Mouse (Mus musculus) neural tube, embryonic 11.5 days (tissue): ENCODE measurements around the gene Abca7. TPM values are rescaled to one million over a fixed set of nuclear protein-coding genes. Genes with fewer than 3 reads are reported as not detected.
A peak's percentile ranks its signal among the peaks of the same experiment; 100 is the strongest.
"Not testable (repeated sequence)": the region's sequence is repeated elsewhere in the genome, so short reads cannot be mapped to it uniquely, and the experiment has no call there.

Source experiments
- ATAC-seq: fragments of 200-750 bp; cut with Nextera tagmentation; 2 replicates; pipeline ENCODE4 v1.8.0; 2017; ENCODE audit warnings: moderate number of reproducible peaks, mild to moderate bottlenecking, moderate TSS enrichment, moderate library complexity; ENCODE audit not compliant: insufficient read depth, low FRiP score, low TSS enrichment
- DNase-seq: peaks from one replicate; pipeline ENCODE4 v3.0.0-alpha.2; 2015; ENCODE audit warnings: low spot score
- H3K27ac ChIP-seq: fragments of 300-500 bp; sonication (generic); 2 replicates; pipeline ENCODE4 v1.5.1; 2014; ENCODE audit warnings: low read depth, mild to moderate bottlenecking, low read length
- H3K27me3 ChIP-seq: fragments of 300-500 bp; sonication (generic); 2 replicates; pipeline ENCODE4 v1.6.1; 2014; ENCODE audit warnings: mild to moderate bottlenecking, low read length, mixed read lengths; ENCODE audit not compliant: control insufficient read depth, insufficient read depth
- H3K36me3 ChIP-seq: fragments of 300-500 bp; sonication (generic); 2 replicates; pipeline ENCODE4 v1.6.1; 2014; ENCODE audit warnings: mild to moderate bottlenecking, low read length, moderate library complexity, mixed read lengths; ENCODE audit not compliant: control insufficient read depth, insufficient read depth
- H3K4me1 ChIP-seq: fragments of 300-500 bp; sonication (generic); 2 replicates; pipeline ENCODE4 v1.6.1; 2014; ENCODE audit warnings: low read length, mixed read lengths; ENCODE audit not compliant: control insufficient read depth, insufficient read depth
- H3K4me2 ChIP-seq: fragments of 300-500 bp; sonication (generic); 2 replicates; pipeline ENCODE4 v1.6.1; 2014; ENCODE audit warnings: low read depth, mild to moderate bottlenecking, moderate library complexity
- H3K4me3 ChIP-seq: fragments of 300-500 bp; sonication (generic); 2 replicates; pipeline ENCODE4 v1.5.1; 2014; ENCODE audit warnings: low read depth, low read length
- H3K9ac ChIP-seq: fragments of 300-500 bp; sonication (generic); 2 replicates; pipeline ENCODE4 v1.6.1; 2014; ENCODE audit warnings: mild to moderate bottlenecking, low read length
- H3K9me3 ChIP-seq: fragments of 300-500 bp; sonication (generic); 2 replicates; pipeline ENCODE4 v1.6.1; 2016; ENCODE audit warnings: low read length; ENCODE audit not compliant: control insufficient read depth
- WGBS: fragments of 180-500 bp; shearing (Covaris S2); extraction: QIAGEN DNeasy Blood & Tissue Kit; methylation state at CpG from one replicate; pipeline ENCODE4 v1.1.7; 2014; 5-methylcytosine and 5-hydroxymethylcytosine counted together
- polyA plus RNA-seq: library from polyadenylated mRNA; unstranded; fragments of >200 nt; fragmentation: Nextera tagmentation; extraction: Ambion mirVana; gene quantifications from 2 replicates; pipeline ENCODE4 v1.2.1, GENCODE M21; 2014

The Abca7 gene
- polyA plus RNA-seq, 1 experiment from 2014 or later: 7.0 TPM

DNA sequence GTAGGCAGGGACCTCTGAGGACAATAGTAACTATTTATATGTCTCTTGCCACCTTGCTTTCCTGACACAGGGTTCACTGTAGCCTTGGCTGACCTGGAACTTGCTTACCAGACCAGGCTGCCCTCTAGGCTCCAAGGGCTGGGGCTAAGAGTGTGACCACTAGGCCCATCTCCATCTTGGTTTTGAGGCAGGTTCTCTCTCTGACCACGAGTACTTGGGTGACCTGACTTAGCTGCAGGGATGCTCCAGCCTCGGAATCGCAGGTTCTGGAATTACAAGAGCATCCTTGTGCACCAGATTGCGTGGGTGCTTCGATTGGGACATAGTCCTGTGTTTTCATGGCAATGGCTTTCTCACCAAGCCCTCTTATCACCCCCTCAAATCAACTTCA is 56.1 kb downstream of the Abca7 start:
- H3K27ac ChIP-seq: no peak overlapping the region
- ATAC-seq (no peak), DNase-seq (no peak)
- H3K9ac ChIP-seq: no peak overlapping the region
- 85% methylated on average over 5 of the region's 5 CpGs for WGBS
- peaks cover 20% of the 10 kb centered on the region for H3K4me1 ChIP-seq
- H3K9me3 ChIP-seq: no peaks in the 10 kb centered on the region
- no peaks in the 10 kb centered on the region for H3K27me3 ChIP-seq
- H3K4me3 ChIP-seq: no peak overlapping the region
- H3K36me3 ChIP-seq: peaks cover 7% of the 10 kb centered on the region; the same call in 1 of the 2 replicates
- H3K4me2 ChIP-seq: no peak overlapping the region

DNA sequence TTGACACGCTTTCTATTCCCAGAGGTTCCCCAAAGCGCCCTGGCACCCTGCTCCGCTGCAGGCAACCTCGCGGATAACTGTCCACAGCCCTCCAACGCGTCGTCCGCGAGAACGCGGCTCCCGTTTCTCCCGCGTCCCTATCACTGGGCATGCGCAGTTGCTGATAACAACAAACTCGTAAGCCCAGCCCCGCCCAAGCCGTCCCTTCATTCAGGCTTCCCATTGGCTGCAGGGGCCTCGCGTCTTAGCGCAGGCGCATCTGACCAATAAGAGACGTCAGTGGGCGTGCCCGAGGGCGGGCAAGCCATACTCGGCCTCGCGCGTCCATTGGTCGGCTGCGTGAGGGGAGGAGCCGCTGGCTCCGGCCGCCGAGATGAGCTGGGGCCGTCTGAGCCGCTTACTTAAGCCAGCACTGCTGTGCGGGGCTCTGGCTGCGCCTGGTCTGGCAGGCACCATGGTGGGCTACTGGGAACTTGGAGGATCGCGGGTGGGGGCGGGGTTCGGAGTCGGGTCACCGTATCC is 57.0 kb downstream of the Abca7 start:
- ATAC-seq (peak; percentile 97), DNase-seq (peak; percentile 100)
- peak overlapping the region; percentile 89 for H3K9ac ChIP-seq
- H3K4me3 ChIP-seq: peak overlapping the region; percentile 66
- WGBS: under 1% methylated on average over 47 of the region's 47 CpGs
- H3K9me3 ChIP-seq: no peaks in the 10 kb centered on the region
- peaks cover 10% of the 10 kb centered on the region for H3K36me3 ChIP-seq
- no peaks in the 10 kb centered on the region for H3K27me3 ChIP-seq
- H3K4me1 ChIP-seq: peaks cover 12% of the 10 kb centered on the region
- peak overlapping the region; percentile 95 for H3K27ac ChIP-seq
- peak overlapping the region; percentile 82 for H3K4me2 ChIP-seq

DNA sequence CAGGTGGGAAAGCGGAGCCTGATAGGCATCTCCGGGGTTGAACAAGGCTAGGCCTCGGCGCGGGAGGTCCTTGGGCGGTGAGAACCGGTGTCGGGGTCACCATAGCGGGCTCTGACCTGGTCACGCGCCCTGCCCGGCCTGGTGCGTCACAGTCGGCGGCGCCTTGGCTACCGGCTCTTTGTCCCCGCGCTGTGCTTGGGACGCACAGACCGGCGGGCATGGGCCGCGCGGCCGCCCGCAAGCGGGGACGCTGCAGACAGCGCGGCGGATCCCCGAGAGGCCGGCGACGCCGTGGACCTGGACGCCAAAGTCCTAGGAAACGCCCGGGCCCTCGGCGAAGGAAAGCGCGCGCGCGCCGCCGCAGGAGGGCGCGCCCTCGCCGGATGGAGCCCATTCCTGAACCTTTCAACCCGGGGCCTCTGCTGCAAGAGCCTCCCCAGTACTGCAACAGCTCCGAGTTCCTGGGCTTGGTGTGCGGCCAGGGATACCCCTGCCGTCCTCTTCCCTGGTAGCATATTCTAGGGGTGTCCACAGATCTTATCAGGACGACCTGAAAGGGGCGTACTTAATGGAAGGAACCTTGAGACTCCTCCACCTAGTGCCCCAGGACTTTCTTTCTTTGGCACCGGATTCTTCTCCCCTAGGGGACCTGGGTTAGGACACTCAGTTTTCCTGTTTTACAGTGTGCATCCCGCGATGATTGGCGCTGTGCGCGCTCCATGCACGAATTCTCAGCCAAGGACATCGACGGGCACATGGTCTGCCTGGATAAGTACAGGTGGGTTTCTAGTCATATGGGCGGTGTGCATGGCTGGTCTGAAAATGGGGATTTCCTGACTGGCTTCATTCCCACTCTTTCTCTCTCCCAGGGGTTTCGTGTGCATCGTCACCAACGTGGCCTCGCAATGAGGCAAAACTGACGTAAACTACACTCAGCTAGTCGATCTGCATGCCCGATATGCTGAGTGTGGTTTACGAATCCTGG is 57.8 kb downstream of the Abca7 start:
- ATAC-seq (peak; percentile 52), DNase-seq (peak; percentile 81)
- Histone ChIP-seq H3K4me3 (peak overlapping the region; percentile 66), H3K9ac (peak overlapping the region; percentile 89), H3K36me3 (peaks cover 10% of the 10 kb centered on the region), H3K27me3 (no peaks in the 10 kb centered on the region), H3K27ac (peak overlapping the region; percentile 95), H3K4me1 (peaks cover 7% of the 10 kb centered on the region), H3K9me3 (no peaks in the 10 kb centered on the region), H3K4me2 (peak overlapping the region; percentile 82)
- WGBS: 2% methylated on average over 77 of the region's 77 CpGs

DNA sequence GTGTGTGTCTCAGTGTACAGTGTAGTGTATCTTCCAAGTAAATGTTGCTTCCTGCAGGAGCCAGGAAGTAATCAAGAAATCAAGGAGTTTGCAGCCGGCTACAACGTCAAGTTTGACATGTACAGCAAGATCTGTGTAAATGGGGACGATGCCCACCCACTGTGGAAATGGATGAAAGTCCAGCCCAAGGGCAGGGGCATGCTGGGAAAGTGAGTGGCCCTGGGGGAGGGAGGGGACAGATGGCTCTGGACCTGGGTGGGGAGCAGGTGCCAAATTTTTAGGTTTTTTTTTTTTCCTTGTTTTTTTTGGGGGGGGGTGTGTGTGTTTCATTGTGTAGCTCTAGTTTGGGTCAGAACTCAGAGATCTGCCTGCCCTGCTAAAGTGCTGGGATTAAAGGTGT is 58.6 kb downstream of the Abca7 start:
- peak overlapping the region; percentile 66 for H3K4me3 ChIP-seq
- H3K4me1 ChIP-seq, H3K27me3 ChIP-seq, H3K9me3 ChIP-seq, ATAC-seq, DNase-seq, H3K27ac ChIP-seq: not testable (repeated sequence)
- WGBS: 37% methylated on average over 3 of the region's 3 CpGs
- peak overlapping the region; percentile 89 for H3K9ac ChIP-seq
- peak overlapping the region; percentile 82 for H3K4me2 ChIP-seq
- H3K36me3 ChIP-seq: peaks cover 10% of the 10 kb centered on the region

DNA sequence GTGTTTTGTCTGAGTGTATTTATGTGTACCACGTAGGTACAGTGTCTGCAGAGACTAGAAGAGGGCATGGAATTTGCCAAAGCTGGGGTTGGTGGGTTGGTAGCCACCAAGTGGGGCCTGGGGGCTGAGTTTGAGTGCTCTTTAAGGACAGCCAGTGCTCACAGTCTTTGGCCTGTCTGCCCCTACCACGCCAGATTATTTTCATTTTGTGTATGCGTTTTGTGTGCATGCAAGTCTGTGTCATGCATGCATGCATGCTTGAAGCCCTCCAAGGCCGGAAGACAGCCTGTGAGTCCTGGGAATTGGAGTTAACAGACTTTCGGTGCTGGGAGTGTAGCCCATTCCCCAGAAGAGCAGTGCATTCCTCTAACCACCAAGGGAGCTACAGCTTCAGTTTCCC is 59.1 kb downstream of the Abca7 start:
- H3K27me3 ChIP-seq: no peaks in the 10 kb centered on the region
- ATAC-seq (no peak), DNase-seq (no peak)
- H3K9ac ChIP-seq: no peak overlapping the region; the same call in 1 of the 2 replicates
- H3K36me3 ChIP-seq: peaks cover 10% of the 10 kb centered on the region
- peaks cover 7% of the 10 kb centered on the region for H3K4me1 ChIP-seq
- peak overlapping the region; percentile 82 for H3K4me2 ChIP-seq
- H3K9me3 ChIP-seq: no peaks in the 10 kb centered on the region
- 89% methylated on average over 5 of the region's 5 CpGs for WGBS
- peak overlapping the region; percentile 66; the same call in 1 of the 2 replicates for H3K4me3 ChIP-seq
- no peak overlapping the region for H3K27ac ChIP-seq

- Histone ChIP-seq H3K27ac (no peak overlapping the region), H3K4me3 (no peak overlapping the region), H3K27me3 (no peaks in the 10 kb centered on the region), H3K4me2 (no peak overlapping the region), H3K36me3 (peaks cover 10% of the 10 kb centered on the region), H3K9ac (no peak overlapping the region), H3K4me1 (peaks cover 7% of the 10 kb centered on the region), H3K9me3 (no peaks in the 10 kb centered on the region)
- WGBS: 91% methylated on average over 9 of the region's 10 CpGs
- no peak for ATAC-seq
- no peak for DNase-seq
These were observed 59.6 kb downstream of the Abca7 start for GRCm38 (mm10) chr10:80055891-80056290.

DNA sequence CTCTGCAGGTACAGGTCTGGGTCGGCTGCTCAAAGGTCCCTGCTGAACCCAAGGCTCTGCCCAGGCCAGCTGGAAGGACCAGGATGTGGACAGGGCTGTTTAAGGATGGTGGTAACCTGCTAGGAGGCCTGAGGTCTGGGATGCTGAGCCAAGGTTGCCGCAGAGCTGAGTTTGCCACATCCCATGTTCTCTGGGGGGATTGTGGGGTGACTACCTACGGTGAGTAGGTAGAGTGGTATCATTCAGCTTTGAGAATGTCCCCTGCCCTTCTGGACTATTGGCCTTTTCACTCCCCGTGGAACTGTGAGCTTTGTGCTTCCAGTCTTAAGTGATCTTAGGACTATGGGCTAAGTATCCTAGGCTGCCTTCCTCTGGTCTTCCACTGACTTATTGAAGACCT is 60.2 kb downstream of the Abca7 start:
- H3K27ac ChIP-seq: no peak overlapping the region
- H3K9ac ChIP-seq: no peak overlapping the region
- DNase-seq (no peak), ATAC-seq (no peak)
- H3K9me3 ChIP-seq: no peaks in the 10 kb centered on the region
- H3K27me3 ChIP-seq: no peaks in the 10 kb centered on the region
- H3K4me1 ChIP-seq: peaks cover 7% of the 10 kb centered on the region
- WGBS: 95% methylated on average over 4 of the region's 4 CpGs
- no peak overlapping the region for H3K4me2 ChIP-seq
- no peak overlapping the region for H3K4me3 ChIP-seq
- peaks cover 10% of the 10 kb centered on the region for H3K36me3 ChIP-seq

DNA sequence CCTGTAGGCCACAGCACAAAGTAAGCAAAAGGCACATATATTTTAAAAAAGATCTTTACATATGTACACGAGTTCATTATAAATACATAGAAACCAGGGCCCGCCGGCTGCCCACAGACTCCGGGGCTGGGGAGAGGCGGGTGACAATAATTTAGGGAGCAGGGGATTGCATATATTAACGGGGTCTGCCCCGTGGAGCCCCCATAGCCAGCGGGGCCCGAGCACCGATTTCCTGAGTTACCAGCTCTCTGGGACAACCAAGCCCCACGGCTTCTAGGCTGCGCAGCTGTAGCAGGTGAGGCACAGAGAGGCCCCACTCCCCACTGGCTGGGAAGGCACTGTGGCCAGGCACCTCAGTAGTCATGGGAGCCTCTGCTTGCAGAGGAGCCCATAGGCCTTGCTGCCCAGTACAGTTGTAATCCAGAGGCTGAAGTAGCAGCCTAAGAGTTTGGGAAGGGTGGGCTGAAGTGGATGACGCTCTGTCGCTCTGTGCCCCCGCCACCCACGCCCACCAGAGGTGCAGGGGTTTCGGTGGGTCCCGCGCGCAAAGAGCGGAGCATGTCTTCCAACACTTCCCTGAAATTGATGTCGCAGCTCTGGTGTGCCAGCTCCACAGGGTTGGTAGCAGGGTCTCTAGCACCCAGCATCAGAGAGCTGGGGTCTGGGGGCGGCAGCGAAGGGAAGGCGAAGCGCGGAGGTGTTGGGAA is 60.8 kb downstream of the Abca7 start:
- ATAC-seq (no peak), DNase-seq (no peak)
- no peak overlapping the region for H3K9ac ChIP-seq
- peaks cover 7% of the 10 kb centered on the region for H3K4me1 ChIP-seq
- H3K4me2 ChIP-seq: no peak overlapping the region
- no peaks in the 10 kb centered on the region for H3K27me3 ChIP-seq
- WGBS: 92% methylated on average over 27 of the region's 27 CpGs
- H3K4me3 ChIP-seq: no peak overlapping the region
- H3K27ac ChIP-seq: no peak overlapping the region
- H3K36me3 ChIP-seq: peaks cover 12% of the 10 kb centered on the region
- no peaks in the 10 kb centered on the region for H3K9me3 ChIP-seq
